Mouse (Mus musculus): ENCODE results near the gene Rap1gap. TPM values are rescaled to one million over a fixed set of nuclear protein-coding genes. Genes with fewer than 3 reads are reported as not detected.

Gene Rap1gap
- total RNA-seq, 2 experiments from 2014 or later: 31.3 to 48.5 TPM

- peak; percentile 84 for DNase-seq
Measured at GRCm38 (mm10) chr4:137744433-137744918, 80.0 kb downstream of the Rap1gap start.

DNA sequence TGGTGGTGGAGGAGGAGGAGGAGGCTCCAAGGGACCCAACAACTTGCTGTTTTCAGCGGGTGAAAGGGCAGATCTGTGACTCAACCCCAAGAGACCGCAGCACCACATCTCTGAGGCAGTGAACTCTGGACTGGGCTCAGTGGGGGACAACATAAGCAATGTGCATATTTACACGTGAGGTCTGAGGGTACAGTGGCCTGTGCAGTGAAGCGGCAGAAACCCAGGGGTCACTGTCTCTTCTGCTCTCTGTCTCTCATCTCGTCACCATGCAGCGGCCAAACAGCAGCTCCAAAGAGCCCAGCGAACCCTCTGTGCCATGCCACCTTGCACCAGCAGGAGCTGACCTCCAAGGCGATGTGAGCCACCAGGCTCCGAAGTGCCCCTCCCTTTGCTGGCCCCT, 82.6 kb downstream of the Rap1gap start:
- peak; percentile 49 for DNase-seq

- no peak for DNase-seq
Measured at GRCm38 (mm10) chr4:137747590-137747989, 83.1 kb downstream of the Rap1gap start.

- DNase-seq: no peak
Measured at GRCm38 (mm10) chr4:137748726-137749125, 84.2 kb downstream of the Rap1gap start.

- DNase-seq: no peak
Measured at GRCm38 (mm10) chr4:137749680-137750079, 85.2 kb downstream of the Rap1gap start.

DNA sequence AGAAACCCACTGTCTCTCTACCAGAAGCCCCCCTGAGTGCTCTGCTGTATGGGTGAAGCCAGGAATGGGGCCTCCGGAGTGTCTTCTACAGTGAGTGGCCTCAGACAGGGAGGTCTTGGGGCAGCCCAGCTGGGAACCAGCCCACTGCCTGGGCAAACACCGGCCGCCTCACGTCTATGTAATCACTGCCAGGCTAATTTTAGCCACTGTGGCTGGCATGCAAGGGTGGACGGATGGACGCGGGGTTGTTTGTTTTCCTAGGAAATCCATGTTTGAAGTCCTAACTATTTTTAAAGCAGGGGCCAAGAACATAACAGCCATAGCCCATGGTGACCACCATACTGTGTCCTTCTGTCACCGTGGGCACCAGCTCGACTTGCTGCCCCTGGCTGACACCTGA, 85.6 kb downstream of the Rap1gap start:
- no peak for DNase-seq

DNA sequence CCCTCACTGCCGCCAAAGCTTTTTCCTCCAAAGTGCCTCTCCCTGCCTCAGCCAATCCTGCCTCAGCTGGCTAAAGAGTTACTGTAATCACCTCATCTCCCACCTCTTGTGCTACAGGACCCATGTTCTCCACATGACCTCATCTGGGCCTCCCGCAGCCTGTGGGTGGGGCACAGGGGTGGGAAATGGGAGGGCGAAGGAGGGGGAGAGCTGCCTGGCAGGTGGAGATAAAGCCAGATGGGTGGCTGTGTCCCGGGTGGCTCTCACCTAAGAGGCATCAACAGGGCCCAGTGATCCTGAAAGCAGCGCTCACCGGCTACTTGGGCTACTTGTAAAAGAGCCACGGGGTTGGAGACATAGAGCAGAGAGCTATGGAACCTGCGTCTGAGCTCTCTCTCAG, 86.8 kb downstream of the Rap1gap start:
- DNase-seq: no peak

- DNase-seq: peak; percentile 73
Measured at GRCm38 (mm10) chr4:137751717-137752116, 87.2 kb downstream of the Rap1gap start.

- DNase-seq: no peak
Measured at GRCm38 (mm10) chr4:137752471-137752870, 87.9 kb downstream of the Rap1gap start.

- no peak for DNase-seq
Measured at GRCm38 (mm10) chr4:137753199-137753598, 88.7 kb downstream of the Rap1gap start.

DNA sequence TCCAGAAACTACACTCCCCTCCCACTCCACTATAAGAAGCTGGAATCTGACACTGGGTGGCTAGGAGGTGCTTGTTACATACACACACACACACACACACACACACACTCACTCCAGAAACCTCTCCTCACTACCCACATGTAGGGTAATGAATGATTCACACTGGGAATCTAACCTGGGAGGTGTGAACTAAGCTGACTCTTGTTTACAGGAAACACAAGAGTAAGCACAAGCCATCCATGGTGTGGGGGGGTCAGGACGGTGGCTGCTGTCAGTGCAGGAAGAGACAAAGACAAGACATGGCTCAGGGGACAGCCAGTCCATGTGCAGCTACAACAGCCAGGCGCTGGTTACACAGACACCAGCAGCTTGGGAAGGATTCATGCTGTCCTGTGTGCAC, 89.9 kb downstream of the Rap1gap start:
- no peak for DNase-seq

DNA sequence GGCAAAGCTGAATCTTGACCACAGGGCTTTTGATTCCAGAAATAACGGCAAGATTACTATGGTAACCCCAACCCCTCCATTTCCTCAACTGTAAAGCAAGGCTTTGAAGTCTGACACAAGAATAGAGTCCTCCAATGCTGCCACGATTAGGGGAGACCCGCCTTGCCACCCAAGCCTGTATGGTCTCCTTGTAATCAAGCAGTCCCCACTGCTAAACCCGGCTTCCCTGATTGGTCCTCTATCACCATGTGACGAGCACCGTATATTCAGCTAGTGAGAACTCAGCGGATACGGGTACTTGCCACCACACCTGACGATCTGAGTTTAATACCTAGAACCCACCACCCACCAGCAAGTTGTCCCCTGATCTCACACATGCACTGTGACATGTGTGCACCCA, 98.4 kb downstream of the Rap1gap start:
- no peak for DNase-seq

DNA sequence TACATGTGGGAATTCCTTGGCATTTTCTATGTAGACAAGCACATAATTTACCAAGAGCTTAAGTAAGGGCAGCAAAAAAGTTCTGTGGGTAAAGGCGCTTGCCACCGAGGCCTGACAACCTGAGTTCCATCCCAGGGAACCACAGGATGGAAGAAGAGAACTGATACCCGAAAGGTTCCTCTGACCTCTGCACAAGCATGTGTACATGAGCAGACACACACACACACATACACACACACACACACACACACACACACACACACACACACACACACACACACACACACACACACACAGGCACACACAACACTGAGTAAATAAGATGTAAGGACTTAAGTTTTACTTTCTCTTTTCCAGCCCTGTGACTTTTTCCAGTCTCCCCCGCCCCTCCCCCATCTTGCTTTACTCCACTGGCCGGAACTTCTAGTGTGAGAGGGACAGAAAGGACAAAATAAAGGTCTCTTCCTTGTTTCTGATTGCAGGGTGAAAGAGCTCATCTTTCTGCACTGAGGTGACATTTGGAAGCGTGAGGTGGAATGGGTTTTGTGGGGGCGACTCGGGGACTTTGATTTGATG, 99.5 kb downstream of the Rap1gap start:
- peak; percentile 73 for DNase-seq

DNA sequence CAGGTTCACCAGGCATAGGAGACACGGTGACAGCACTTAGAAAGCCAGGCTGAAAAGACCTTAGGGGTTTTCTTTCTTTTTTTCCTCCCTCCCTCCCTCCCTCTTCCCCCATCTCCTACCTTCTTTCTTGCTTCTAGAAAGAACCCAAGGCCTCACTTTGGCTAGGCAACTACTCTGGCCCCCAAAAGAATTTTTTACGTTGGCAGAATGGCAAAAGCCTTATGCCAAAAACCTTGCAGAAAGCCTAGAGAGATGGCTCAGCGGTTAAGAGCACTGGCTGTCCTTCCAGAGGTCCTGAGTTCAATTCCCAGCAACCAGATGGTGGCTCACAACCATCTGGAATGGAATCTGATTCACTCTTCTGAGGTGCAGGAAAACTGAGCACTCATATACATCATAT, 100.1 kb downstream of the Rap1gap start:
- DNase-seq: no peak

DNA sequence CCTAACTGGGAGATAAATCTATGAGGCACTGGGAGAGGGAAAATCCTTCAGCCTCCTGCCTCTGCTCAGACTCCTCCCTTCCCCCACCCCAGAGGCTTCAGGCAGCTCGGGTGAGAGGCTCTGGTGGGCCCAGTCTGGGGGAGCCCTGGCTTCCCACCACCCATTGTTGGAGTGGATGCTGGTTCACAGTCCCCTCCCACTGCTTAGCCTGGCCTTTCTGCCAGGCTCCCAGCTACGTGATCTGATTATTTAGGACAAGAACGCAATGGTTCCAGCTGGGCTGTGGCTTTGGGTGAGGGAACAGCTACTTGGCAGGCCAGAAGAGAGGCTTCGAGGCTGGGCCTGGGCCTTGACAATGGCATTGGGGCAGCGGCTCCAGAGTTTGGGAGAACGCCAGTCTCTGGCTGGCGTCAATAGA, 101.0 kb downstream of the Rap1gap start:
- DNase-seq: peak; percentile 79

- no peak for DNase-seq
Measured at GRCm38 (mm10) chr4:137766365-137766764, 101.8 kb downstream of the Rap1gap start.

DNA sequence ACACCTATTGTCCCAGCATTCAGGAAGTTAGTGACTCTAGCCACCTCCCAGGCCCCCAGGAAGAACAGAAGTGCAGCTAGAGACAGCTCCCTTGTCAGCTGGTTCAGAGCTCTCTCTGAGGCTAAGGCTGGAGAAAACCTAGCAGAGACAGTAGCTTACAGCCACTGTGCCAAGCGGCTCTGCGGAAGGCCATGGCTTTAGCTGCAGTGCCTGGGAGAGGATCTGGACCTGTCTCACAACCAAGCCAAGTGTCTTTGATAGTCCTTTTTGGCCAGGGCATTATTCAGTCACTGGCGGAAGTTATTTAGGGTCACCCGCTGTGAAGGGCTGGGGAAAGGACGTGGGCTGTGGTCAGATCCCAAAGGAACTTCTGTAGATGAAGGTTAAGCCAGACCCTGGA, 103.9 kb downstream of the Rap1gap start:
- DNase-seq: no peak

- DNase-seq: peak; percentile 56
Measured at GRCm38 (mm10) chr4:137768831-137769230, 104.3 kb downstream of the Rap1gap start.

DNA sequence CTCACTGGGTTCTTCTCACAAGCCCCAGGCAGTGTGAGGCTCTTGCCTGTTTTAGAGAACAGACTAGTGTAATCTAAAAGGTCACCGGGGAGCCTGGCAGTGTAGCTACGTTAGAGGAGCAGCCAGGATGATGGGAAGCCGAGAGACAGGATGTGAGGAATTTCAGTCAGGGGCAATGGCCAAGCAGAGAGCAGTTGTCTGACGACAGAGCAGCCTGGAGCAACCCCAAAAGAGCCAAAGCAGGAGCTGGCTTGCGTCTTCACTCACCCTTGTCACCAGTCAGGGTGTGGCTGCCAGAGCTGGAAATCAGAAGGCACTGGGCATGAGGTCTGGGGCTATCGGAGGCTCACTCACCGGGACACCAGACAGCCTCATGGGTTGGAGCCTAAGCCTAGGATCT, 105.1 kb downstream of the Rap1gap start:
- peak; percentile 36 for DNase-seq

- peak; percentile 40 for DNase-seq
Measured at GRCm38 (mm10) chr4:137770901-137771612, 106.5 kb downstream of the Rap1gap start.

GRCm38 (mm10) chr4:137771749-137772148, 107.2 kb downstream of the Rap1gap start:
- no peak for DNase-seq

DNA sequence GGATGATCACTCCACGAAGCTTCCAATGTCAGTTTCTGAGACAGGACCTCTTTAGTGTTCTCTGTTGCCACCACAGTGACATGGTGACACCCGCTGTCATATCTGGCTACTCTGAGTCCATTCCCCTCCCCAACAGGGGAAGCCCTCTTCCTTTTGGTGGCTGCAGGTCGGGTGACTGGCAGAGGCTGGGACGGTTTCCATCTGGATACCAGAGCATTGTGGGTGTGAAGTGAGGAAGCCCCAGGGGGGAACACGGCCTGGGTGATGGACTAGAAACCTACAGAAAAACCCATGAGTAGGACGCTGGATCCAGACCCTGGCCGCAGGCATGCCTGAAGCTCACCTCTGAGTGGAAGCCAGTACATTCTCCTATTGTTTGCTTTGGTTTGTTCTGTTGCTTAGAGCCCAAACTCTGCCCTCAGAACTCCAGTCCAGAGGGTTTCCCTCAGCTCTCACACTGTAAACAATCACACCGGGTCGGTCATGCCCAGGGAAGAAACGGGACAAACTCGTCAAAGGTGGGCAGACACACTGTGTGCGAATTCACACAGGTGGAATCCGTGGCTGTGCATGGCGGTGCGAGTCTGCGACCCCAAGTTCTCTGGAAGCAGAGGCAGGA, 108.0 kb downstream of the Rap1gap start:
- no peak for DNase-seq

DNA sequence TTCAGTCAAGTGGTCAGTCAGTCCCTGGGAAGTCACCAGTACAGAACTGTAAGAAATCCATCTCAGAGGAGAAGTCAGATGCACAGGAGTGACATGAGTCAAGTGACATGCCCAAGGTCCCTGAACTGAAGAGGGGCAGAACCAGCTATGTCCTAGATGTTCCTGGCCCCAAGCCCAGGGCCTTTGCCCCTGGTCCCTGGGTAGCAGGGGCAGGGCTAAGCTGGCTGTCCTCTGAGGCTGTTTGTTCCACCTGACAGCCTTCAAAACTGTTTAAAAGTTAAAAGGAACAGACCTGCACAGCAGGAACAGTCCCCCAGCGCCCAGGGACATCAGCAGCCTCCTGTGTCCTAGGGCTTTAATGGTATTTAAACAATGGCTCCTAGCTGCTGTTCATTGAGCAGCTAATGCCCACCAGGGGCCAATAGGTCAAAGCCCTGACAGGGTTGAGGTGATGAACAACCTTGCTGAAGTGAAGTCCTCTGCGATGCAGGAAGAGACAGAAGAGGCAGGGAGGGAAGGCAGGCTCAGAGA, 108.9 kb downstream of the Rap1gap start:
- peak; percentile 57 for DNase-seq
